Mouse (Mus musculus) spleen, adult 2 months (tissue): Measurements from ENCODE around the gene Cdc42.

Experiments
- CTCF ChIP-seq: fragments of 200-500 bp; IDR thresholded peaks from 2 replicates; pipeline ENCODE4 v1.5.1; 2011; ENCODE audit warnings: mild to moderate bottlenecking, inconsistent platforms; ENCODE audit not compliant: insufficient read depth, insufficient read length, insufficient replicate concordance; ENCODE audit errors: extremely low read depth
- POLR2A ChIP-seq: fragments of 200-500 bp; IDR thresholded peaks from 2 replicates; pipeline ENCODE4 v1.6.1; 2011; ENCODE audit warnings: low read depth, low read length, inconsistent platforms

DNA sequence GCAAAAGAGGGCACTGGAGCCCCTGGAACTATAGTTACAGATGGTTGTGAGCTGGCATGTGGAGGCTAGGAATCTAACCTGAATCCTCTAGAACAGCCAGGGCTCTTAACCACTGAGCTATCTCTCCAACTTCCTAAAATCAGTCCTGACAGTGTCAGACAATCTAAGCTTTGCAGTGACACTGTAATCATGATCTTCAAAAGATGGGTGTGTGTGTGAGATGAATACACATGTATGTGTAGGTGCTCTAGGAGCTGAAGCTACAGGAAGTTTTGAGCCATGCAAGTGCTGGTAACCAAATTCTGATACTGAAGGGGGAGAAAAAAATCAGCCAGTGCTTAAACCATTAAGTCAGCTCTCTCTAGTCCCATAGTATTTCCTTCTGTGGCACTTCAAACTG lies 6.9 kb downstream of the Cdc42 start:
- no peak for TF ChIP-seq POLR2A
- no peak for TF ChIP-seq CTCF
